Mouse (Mus musculus) lung, postnatal 14 days (tissue): ENCODE measurements around the gene Gfod1.

Experiments
- DNase-seq: peaks from one replicate; pipeline ENCODE4 v3.0.0; 2021

Gene Gfod1

DNA sequence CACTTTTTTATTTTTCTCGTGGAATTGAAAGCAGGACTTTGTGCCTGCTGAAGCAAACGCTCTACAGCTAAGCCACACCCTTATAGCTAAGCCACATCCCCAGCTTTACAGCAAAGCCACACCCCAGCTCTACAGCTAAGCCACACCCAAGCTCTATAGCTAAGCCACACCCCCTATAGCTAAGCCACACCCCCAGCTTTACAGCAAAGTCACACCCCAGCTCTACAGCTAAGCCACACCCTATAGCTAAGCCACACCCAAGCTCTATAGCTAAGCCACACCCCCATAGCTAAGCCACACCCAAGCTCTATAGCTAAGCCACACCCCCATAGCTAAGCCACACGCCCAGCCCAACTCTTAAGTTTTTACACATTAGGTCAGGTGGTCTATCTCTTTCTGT, 42.7 kb downstream of the Gfod1 start:
- DNase-seq, result no peak

DNA sequence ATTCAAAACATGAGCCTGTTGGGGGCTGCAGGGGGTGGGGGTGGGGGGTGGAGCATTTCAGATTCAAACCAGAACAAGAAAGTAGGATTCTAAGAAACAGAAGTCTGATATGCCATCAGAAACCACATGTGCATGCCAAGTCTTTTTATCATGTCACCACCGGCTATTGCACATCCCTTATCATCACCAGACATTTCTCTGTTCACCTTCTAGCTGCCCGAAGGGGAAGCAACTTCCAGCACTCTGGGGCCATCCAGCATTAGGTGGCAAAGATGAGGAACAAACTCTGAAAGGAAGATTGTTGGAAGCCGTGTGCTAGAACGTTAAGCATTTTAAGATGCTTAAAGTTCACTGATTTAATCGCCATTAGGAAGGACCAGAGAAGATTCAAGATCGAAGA, 43.2 kb downstream of the Gfod1 start:
- DNase-seq, result no peak

DNA sequence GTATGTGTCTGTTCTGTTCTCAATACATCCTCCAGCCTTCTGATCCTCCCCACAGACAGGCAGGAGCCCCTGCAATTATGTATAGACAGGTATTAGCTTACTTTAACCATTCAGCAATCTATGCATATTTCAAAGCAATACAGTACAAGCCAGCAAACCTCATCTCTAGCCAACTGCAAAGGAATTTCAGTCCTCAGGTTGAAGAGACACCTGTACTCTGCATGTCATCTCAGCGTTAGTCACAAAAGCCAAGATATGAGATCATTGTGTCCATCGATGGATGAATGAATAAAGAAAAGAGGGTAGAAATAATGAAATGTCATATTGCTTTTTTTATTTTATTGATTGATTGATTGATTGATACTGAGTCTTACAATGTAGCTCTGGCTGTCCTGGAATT, 47.5 kb downstream of the Gfod1 start:
- no peak for DNase-seq

DNA sequence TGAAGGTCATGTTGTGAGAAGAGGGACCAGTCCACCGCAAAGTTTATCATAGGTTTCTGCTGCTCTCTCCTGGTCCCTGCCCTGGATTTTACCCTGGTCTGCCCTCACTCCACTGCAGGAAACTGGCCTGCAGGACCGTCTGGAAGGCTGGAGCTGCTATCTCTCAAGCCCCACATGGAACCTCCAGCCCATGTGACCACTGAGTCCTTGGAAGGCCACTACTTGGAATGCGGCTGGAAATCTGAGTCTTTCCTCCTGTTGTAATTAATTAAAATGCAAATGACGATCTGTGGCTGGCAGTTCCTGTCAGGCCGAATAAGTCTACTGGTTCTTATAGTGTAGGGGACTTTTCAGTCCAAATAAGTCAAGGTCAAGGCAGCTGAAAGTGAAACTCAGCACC, 50.4 kb downstream of the Gfod1 start:
- no peak for DNase-seq

DNA sequence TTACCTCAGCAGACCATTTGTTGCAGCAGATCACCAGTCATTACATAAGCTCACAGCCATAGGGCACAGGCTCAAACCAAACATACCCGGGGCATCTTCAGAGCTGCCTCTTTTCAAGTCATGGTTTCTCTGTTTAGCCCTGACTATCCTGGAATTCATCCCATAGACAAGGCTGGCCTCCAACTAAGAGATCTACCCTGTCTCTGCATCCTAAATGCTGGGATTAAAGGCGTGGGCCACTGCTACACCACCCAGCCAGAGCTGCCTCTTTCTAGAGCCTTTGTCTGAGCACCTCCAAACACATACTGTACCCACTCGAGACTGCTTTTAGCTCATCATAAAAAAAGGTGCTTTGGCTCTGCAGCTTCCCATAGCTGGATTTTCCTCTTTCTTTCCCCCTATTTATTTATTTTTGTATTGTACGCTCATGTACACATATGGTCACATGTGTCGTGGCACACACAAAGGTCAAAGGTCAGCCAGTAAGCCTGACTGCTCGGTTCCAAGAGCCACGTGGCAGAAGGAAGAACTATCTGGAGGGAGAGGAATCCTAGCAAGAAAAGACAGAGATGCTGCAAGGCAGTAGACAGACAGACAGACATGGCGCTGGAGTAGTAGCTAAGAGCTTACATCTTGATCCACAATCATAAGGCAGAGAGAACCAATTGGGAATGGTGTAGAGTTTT, 51.7 kb downstream of the Gfod1 start:
- DNase-seq, result no peak

DNA sequence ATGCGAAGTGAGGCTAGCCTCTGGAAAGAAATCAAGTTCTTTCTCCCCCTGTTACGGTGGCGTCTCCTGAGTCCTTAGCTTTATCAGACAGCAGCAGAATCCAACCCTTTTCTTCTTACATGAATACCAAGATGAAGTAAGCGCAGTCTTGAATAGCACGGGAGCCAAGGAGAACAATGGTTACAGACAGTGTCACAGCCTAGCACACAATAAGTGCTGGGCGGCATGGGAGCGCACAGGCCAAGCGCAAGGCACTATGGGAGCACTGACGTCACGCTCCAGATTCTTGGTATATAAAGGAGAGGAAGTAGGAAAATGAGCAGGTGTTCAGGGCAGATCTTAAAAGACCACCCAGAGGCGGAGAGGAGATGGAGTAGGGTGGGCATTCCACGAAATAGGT, 52.6 kb downstream of the Gfod1 start:
- DNase-seq, result no peak

DNA sequence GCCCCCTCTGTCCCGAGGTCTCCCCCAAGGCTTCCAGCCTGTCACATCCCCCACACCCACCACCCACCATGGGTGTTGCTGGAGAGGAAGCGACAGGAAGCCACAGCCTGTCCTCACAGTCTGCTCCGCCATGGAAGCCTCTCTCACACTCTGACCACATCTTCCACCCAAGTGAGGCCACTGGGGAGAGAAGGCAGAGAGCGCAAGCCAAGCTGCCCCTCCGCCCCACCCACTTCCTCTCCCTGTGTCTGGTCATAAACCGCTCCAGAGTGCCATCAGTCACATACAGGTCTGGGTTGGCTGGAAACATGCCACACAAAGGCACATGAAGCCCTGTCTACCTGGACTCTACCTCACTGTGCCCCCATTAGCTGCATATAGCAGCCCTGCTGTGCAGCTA, 53.3 kb downstream of the Gfod1 start:
- peak; percentile 48 for DNase-seq

DNA sequence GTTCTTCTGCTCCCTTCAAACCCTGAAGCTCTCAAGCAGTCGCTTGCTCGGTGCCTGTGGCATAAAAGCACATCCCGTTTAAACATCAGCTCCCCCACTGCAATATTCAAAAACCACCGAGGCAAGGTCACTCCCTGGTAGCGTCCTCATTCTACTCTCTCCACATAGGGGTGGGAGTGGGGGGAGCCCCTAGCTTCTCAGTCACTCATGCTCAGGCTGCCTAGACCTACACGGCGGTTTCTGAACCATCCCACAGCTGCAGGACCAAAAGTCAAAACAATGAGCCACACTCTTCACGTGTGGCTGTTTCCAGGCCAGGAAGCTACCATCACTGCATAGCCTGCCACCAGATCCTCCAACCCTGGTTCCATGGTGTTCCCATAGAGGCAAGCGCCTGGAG, 53.9 kb downstream of the Gfod1 start:
- DNase-seq, result no peak

DNA sequence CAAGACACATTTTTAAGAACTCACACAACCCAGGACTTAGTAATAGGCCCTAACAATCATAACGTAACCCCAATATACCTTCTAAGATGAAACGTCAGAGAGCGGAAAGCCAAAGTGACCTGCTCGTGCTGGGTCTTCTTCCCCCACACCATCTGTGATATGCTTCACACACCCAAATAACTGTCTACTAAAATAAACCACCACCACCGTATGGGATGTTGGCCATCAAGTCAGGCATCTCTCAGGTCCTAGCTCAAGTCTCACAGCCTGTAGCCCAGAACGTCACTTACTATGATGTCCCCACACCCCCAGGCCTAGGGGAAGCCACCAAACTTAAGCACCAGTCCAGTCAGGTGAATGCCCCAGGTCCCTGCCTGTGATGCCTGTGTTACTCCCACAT, 55.6 kb downstream of the Gfod1 start:
- DNase-seq, result no peak

DNA sequence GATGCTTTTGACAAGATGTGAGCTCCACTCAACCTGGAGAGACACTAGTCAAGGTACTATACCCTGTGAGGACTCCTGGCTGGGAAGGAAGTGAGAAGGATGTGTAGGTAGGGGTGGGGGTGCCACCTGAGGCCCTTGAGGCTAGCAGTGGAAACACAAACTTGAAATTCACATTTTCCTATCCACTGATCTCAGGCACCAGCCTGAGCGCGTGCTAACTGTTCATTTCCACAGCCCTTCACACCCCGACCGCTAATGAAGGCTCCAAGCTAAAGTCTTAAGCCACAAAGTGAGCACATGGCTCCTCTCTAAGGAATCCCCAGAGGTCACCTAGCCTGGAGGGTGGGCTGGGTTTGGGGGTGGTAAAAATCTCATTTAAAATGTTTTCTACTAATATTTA, 57.1 kb downstream of the Gfod1 start:
- no peak for DNase-seq

DNA sequence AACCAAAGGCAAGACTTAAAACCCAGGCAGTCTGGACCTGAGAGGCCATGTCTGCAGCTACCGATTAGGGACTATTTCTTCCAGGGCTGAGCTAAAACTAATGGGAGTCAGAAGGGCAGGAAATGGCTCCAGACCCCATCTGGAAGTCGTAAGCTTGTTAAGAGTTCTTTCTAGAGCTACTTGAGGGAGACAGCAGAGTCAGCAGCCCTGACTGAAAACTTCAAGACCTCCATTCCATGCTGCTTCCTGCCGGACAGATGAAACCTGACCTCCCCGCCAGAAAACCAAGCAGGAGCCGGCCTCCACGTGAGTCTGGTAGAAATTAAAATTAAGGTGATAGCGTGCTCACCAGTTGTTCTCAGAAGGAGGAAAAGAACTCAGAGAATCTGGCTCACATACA, 60.2 kb downstream of the Gfod1 start:
- DNase-seq, result no peak

DNA sequence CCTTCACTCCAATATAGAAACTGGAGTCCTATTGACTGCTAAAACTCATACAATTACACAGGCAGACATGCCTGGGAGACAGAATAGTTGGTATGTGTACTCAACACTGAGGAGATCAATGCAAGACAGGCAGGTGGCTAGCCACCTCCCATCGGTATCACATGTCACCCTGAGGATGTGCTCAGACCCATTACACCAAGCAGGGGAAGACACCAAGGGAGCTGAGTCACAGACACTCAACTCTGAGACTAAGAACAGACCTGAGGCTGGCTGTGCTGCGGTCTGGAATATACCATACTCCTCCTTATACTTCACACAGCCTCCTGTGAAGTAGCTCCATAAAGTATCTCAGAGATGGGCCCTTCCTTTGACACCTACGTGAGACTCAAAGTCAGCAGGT, 60.7 kb downstream of the Gfod1 start:
- no peak for DNase-seq

DNA sequence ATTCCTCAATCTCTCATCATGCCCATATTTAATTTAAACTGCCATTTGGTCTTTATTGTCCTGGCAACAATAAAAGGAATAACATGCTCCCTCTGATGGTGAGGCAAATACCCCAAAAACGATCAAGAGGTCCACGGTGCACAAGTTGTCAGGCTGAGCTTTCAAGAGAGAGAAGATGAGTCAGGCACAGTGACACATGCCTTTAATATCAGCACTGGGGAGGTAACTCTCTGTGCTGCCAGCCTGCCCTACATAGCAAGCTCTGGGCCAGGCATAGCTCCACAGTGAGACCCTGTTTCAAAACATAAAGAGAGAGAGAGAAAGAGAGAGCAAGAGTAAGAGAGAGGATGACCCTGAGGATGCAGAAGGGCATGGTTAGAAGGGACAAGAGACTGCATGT, 62.2 kb downstream of the Gfod1 start:
- no peak for DNase-seq

DNA sequence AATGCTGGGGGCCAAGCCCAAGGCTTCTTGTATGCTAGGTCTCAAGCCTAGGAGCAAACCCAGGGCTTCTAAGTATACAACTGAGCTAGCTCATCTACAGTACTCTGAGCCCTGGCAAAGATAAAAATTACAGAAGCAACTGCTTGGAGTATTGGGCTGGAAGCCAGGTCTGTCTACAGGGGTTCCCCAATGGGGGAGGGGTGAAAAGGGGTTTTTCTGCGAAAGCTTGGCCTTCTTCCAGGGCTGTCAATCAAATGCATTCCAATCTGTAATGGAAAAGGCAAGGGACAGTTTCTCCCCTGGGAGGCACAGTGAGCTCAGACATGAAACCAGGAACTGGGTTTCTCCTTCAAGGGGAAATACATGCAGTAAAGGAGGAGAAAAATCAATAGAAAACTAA, 62.9 kb downstream of the Gfod1 start:
- no peak for DNase-seq

DNA sequence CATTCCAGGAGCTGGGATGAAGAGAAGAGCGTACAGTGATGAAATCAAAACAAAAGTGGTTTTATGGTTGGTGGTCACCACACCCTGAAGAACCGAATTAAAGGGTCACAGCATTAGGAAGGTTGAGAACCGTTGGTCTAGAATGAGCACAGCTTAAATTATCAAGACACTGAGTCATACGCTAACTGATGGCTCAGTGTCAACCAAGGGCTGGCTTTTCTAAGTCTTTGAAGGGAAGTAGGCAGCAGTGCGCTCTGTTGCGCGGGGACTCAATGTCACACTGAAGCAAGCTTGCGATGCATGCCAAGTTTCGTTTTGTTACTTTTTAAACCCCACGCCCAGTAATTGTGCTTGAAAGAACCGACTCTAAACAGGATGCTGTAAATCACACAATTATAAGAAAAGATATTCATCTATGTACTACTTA, 64.2 kb downstream of the Gfod1 start:
- DNase-seq, result peak; percentile 60

DNA sequence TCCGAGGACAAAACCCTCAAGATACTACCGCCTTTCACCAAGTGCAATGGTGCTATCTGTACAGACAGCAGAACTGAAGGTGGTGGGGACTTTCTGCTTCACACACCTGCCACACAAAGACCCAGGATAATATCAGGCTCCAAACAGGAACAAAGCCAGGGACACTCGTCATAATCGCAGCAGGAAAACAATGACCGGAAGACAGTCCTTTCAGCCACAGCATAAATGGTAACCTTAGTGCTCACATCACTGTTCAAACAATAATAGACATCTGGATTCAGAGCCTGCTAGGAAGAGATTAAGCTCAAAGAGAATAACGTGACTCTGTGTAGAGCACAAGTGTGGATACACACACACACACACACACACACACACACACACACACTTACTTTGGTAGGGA, 67.3 kb downstream of the Gfod1 start:
- peak; percentile 65 for DNase-seq

DNA sequence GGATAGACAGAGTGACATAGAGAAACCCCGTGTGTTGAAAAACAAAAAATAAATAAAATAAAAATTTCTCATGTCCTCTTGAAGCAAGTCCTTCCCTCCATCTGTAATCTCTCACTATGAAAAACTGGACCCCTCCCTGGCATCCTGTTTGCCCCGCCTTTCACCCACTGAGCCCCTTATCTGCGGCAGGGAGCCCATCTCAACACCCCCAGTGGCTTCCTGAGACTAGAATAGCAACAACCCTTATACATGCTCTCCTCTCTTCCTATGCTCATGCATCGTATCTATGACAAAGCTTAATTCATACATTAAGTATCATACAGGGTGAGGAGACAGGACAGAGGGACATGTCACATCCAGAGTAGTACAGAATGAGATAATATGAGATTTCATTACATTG, 68.0 kb downstream of the Gfod1 start:
- DNase-seq, result no peak

DNA sequence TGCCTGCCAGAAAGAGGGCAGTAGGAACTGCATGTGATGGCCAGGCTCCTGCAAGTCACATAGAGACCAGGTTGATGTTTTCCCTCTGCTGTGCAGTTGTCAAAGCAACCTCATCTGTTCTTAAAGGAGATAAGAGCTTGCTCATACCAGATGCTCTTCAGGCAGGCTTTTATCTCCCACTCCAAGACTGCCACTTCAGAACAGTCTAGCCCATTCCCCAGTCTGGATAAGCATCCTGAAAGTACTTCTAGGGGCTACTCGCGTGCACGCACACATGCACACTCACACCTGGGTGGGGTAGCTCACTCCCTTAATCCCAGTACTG, 68.4 kb downstream of the Gfod1 start:
- DNase-seq, result no peak

DNA sequence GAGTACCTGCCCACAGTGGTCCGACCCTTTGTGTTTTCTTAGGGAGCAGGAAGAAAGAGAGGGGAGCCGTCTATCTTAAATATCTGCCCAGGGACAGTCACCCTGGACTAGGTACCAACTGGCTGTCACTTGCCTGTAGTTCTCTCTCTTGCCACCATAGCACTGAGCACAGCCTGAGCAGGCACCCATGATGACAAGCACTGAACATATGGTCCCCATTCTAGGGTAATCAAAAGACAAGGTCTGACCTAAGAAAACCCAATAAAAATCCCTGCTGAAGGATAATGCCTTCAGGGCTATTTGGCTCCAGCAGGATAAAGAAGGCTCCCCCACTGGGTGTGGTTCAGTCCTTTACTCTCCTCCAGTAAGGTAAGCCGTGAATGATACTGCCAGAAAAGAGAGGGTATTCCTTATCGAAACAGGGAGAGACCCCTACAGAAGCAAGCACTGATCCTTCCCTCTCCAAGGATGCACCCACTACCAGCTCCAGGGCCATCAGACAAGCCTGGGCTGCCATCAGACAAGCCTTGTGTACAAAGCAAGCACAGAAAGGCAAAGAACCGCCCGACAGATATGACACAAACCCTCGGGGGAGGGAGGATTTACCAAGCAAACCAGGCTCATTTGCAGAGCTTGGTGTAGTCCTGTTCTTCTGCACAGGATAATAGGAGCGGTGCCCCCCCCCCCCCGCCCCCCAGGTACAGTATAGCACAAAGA, 68.9 kb downstream of the Gfod1 start:
- no peak for DNase-seq

DNA sequence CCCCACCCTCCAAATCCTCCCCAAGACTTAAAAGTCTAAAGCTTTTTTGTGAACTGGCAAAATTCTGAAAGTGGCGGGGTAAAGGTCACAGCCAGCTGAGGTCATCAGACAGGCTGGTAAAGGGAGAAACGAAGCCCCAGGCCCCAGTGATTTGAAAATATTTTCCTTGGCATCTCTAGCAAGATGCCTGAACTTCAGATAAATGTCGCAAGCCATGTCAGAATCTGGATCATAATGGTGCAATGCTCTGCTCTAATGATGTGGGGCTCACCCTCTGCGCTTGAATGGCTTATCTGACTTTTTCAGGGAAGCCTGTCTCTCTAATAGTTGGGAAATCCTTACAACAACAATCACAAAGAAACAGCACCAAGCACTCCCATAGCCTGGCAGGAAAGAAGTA, 70.6 kb downstream of the Gfod1 start:
- DNase-seq, result no peak

DNA sequence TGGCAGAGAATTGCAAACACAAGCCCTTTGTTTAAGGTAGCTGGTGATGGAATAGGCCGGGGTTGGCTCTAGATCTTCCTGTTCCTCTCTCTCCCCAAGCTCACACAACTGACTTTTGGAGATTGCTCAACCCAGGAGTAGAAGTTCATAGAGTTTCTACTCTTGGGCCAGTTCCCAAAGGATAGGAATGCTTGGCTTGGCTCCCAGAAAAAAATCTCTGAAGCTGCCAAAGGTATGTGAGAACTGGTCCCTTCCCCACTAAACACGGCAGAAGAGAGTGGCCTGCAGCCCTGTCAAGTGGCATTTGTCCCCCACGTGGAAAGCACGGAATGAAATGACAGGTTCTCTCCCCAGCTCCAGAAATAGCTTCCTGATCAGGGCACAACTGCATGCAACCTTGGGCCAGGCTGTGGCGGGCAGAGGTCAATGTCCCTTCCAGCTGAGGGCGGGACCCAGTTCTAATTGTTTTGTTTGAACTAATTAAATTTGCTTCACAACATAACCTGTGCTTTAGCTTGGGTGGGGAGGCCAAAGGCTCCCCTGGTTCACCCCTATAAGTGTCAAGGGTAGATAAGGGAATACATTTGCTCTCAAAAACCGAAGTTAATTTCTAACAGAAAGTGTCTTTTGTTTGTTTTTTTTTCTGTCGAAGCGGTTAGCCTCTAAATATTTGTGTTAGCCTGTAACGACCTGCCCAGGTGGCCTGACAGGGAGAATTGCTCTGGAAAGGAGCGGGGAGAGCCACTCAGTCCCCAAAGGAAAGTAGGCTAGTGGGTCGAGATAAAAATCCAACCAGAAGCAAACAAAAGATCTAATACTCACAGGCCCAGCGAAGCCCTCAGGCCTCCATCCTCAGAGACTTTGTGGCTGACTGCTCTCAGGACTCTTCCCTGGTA, 71.8 kb downstream of the Gfod1 start:
- peak; percentile 81 for DNase-seq

DNA sequence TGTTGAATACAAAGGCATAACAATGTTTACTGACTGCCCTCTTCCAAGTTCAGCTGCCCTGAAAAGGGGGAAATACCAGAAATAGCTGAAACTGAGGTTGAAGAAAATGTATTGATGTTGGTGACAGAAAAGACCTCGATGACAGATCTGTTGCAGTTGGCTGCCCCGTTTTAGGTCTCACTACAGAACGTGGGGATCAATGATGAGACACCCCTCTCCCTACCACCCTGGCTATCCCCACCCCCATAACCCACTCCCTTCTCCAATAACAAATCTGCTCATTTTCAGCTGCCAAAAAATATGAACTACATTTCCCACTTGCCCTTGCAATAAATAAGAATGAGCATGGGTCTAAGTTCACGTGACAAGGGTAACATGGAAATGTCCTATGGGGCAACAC, 73.1 kb downstream of the Gfod1 start:
- DNase-seq, result peak; percentile 23

DNA sequence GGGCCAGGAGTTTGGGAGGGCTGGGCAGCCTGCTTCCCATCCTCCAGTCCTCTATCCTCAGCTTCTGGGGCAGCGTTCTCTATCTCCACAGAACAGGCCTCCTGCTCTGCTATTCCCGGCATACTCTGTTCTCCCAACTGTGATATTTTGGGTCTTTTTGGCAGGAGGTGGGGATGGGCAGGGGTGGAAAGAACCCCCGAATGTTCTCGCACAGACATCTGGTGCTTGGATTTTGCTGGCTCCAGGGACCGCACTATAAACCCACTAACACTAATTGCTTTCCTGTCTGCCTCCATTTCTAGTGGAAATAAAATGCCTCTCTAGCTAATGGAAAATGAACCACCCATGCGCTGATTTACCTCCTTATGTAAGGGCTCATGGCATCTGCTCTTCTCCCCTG, 73.7 kb downstream of the Gfod1 start:
- DNase-seq, result no peak

DNA sequence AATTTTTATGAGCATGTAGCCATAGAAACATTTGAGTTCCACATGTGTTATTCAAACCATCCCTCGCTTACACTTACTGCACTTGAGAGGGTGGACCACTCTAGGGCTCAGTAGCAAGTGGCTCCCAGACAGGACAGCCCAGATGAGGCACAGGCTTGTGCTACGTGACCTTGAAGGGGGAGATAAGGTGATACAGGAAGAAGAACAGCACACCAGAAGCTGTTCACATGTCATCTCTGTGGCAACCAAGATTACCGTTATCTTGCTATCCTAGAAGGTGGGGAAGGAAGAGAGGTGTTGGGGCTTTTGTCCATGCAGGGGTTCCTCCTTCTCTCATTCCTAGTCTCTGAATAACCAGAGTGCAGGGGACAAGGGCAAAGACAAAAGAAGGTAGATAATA, 74.2 kb downstream of the Gfod1 start:
- no peak for DNase-seq
